ENCODE assay signal across 17 mouse cellular contexts in genomic region chr12:31306075-31306675, GRCm38 (mm10). TPM values are rescaled to one million over a fixed set of nuclear protein-coding genes. Genes with fewer than 3 reads are reported as not detected.
DNase-seq lines count a peak whose midpoint lies in the region; ATAC-seq and TF ChIP-seq lines count a peak whose summit lies in the region.
"Had no signal": no experiment of that assay in that cellular context is flagged by ENCODE, and none has a peak within 500 bp of the region (broad histone marks: within the 10 kb centered on the region; RNA-seq: fewer than 3 reads in every experiment).

No protein-coding gene starts in this region.

- TF ChIP-seq CTCF in lung, adult 2 months (IDR thresholded peaks at IDR 0.05; ENCODE audit: insufficient read depth, low read length) = no peak

- no peak overlapping the region for H3K4me3 ChIP-seq in heart, embryonic 12.5 days
- no peak overlapping the region for H3K4me3 ChIP-seq in lung, adult 2 months (replicated peaks; ENCODE audit: extremely low read depth, low read depth, low read length)
- H3K4me3 ChIP-seq: embryonic facial prominence, embryonic 12.5 days; liver, embryonic 15.5 days; midbrain, embryonic 10.5 days had no signal

- no peak overlapping the region for H3K4me2 ChIP-seq in heart, embryonic 12.5 days
- H3K4me2 ChIP-seq: embryonic facial prominence, embryonic 12.5 days; liver, embryonic 15.5 days had no signal

- peaks cover 28% of the 10 kb centered on the region for H3K4me1 ChIP-seq in heart, embryonic 12.5 days (replicated peaks)
- no peaks in the 10 kb centered on the region for H3K4me1 ChIP-seq in lung, adult 2 months (ENCODE audit: control insufficient read depth, insufficient read depth, low read length)
- H3K4me1 ChIP-seq: embryonic facial prominence, embryonic 12.5 days; liver, embryonic 15.5 days had no signal

- peaks cover 99% of the 10 kb centered on the region for H3K36me3 ChIP-seq in heart, embryonic 12.5 days
- H3K36me3 ChIP-seq: G1E; liver, embryonic 15.5 days had no signal

- peak; percentile 69 for DNase-seq in adrenal gland, postnatal 14 days
- no peak for DNase-seq in adrenal gland, adult 18-20 months (ENCODE audit: low spot score in 2 of 2)
- DNase-seq in heart, postnatal 25 days (ENCODE audit: low spot score) = no peak
- DNase-seq in lung, postnatal 10 days = peak; percentile 27
- DNase-seq in lung, adult 2 months = no peak
- DNase-seq in adrenal gland, postnatal 36 days = peak; percentile 58 to 64
- DNase-seq: B cell, adult 2 months; cerebellum, adult 9-10 months; thymus, postnatal 25 days had no signal

- intact Hi-C loops in heart, postnatal 25 days (cut with DNase I) = loop anchor here (10.0 kb wide), 1 partner anchor 181 kb away; no protein-coding TSS in a partner anchor

- no peak for TF ChIP-seq POLR2A in lung, adult 2 months (IDR thresholded peaks at IDR 0.05; ENCODE audit: borderline replicate concordance, extremely low read depth, low read depth, low read length)

- H3K27ac ChIP-seq in heart, embryonic 12.5 days (ENCODE audit: poor library complexity, severe bottlenecking) = peak overlapping the region; percentile 70
- H3K27ac ChIP-seq: embryonic facial prominence, embryonic 12.5 days; liver, embryonic 15.5 days; midbrain, embryonic 10.5 days had no signal

- no peaks in the 10 kb centered on the region for H3K27me3 ChIP-seq in heart, embryonic 12.5 days (replicated peaks)
- H3K27me3 ChIP-seq: embryonic facial prominence, embryonic 12.5 days; liver, embryonic 15.5 days had no signal

- WGBS in heart, embryonic 12.5 days = 26% methylated on average over 5 of the region's 5 CpGs
- 39% methylated on average over 5 of the region's 5 CpGs for WGBS in lung, adult 2 months

- no peak overlapping the region; the same call in 1 of the 2 replicates for H3K9ac ChIP-seq in heart, embryonic 12.5 days
- H3K9ac ChIP-seq: embryonic facial prominence, embryonic 12.5 days; liver, embryonic 15.5 days had no signal

- ATAC-seq in heart, embryonic 12.5 days (ENCODE audit: insufficient number of reproducible peaks, low FRiP score) = no peak
- ATAC-seq in monocyte, adult 5-6 weeks (replicated peaks; ENCODE audit: insufficient number of reproducible peaks, low FRiP score, low TSS enrichment, poor library complexity, severe bottlenecking) = no peak
- ATAC-seq: intestine, embryonic 16.5 days had no signal

- H3K9me3 ChIP-seq in heart, embryonic 12.5 days (replicated peaks) = no peaks in the 10 kb centered on the region
- H3K9me3 ChIP-seq: embryonic facial prominence, embryonic 12.5 days; G1E; liver, embryonic 15.5 days; midbrain, embryonic 10.5 days had no signal

RNA-seq across cellular contexts. Expression of gene Lamb1, which starts 41.1 kb away (rescaled TPM):
- total RNA-seq in adrenal gland, postnatal 14 days (2021) = 174 and 193 TPM in 2 replicates
- total RNA-seq in adrenal gland, adult 18-20 months (2021) = 100 to 1,000 TPM; 135 to 197 TPM
- polyA plus RNA-seq in heart, embryonic 12.5 days (2016; fragmentation: Nextera tagmentation; extraction: Ambion mirVana) = 127 and 132 TPM in 2 replicates
- total RNA-seq in heart, postnatal 25 days (2021) = 10 to 100 TPM; 87.5 to 89.2 TPM
- polyA plus RNA-seq in lung, adult 2 months (2012; rRNA removed) = 48.4 and 53.4 TPM in 2 replicates
- total RNA-seq in adrenal gland, postnatal 36 days (2021) = 100 to 1,000 TPM; 121 to 201 TPM
- total RNA-seq in monocyte, adult 5-6 weeks (2017) = 0.86 to 1.1 TPM (median 1.1 TPM) in 3 replicates
- total RNA-seq: hematopoietic stem cell, adult 5-6 weeks had no signal
- polyA plus RNA-seq: G1E had no signal

RNA-seq across cellular contexts. Expression of gene Dld, which starts 45.1 kb away (rescaled TPM):
- total RNA-seq in adrenal gland, postnatal 14 days (2021) = 433 and 455 TPM in 2 replicates
- total RNA-seq in adrenal gland, adult 18-20 months (2021) = 100 to 1,000 TPM; 344 to 404 TPM
- 235 and 238 TPM in 2 replicates for polyA plus RNA-seq in heart, embryonic 12.5 days (2016; fragmentation: Nextera tagmentation; extraction: Ambion mirVana)
- 100 to 1,000 TPM; 420 to 439 TPM for total RNA-seq in heart, postnatal 25 days (2021)
- polyA plus RNA-seq in lung, adult 2 months (2012; rRNA removed) = 8.2 and 15.9 TPM in 2 replicates
- 100 to 1,000 TPM; 290 to 341 TPM for total RNA-seq in adrenal gland, postnatal 36 days (2021)
- total RNA-seq in monocyte, adult 5-6 weeks (2017) = 97.1 to 130 TPM (median 127 TPM) in 3 replicates

Comparison
In these comparisons a context has a peak if more than half of its experiments do, and no peak if none do; other contexts are left out.
1. DNase-seq: peak in adrenal gland, postnatal 14 days (single experiment), lung, postnatal 10 days (single experiment) and adrenal gland, postnatal 36 days (2 of 2); none in adrenal gland, adult 18-20 months (0 of 2), heart, postnatal 25 days (single experiment) and lung, adult 2 months (single experiment).
2. RNA of gene Lamb1, which starts 41.1 kb away (total RNA-seq): 121 to 201 TPM in adrenal gland, postnatal 36 days, 135 to 197 TPM in adrenal gland, adult 18-20 months, 174 to 193 TPM in adrenal gland, postnatal 14 days and 87.5 to 89.2 TPM in heart, postnatal 25 days; 0.86 to 1.1 TPM in monocyte, adult 5-6 weeks; every median in the first group is over 10 times any median in the second.